ENCODE assay signal across 19 mouse cellular contexts in genomic region chr10:41535991-41536390, GRCm38 (mm10). TPM values are rescaled to one million over a fixed set of nuclear protein-coding genes. Genes with fewer than 3 reads are reported as not detected.
"Had no signal": no experiment of that assay in that cellular context is flagged by ENCODE, and none has a peak within 500 bp of the region (broad histone marks: within the 10 kb centered on the region; RNA-seq: fewer than 3 reads in every experiment).

No protein-coding gene starts in this region.

- H3K27ac ChIP-seq: midbrain, embryonic 12.5 days; neural tube, embryonic 13.5 days; neural tube, embryonic 15.5 days had no signal

- H3K27me3 ChIP-seq: neural tube, embryonic 13.5 days; neural tube, embryonic 15.5 days had no signal

- ATAC-seq: midbrain, embryonic 16.5 days had no signal

- H3K9ac ChIP-seq: lung, embryonic 14.5 days; midbrain, embryonic 12.5 days; neural tube, embryonic 13.5 days; neural tube, embryonic 15.5 days had no signal

- H3K4me2 ChIP-seq: lung, embryonic 14.5 days; midbrain, embryonic 12.5 days; neural tube, embryonic 13.5 days; neural tube, embryonic 15.5 days had no signal

- H3K4me1 ChIP-seq: neural tube, embryonic 13.5 days; neural tube, embryonic 15.5 days had no signal

- DNase-seq: lung, adult 18-20 months; lung, embryonic 14.5 days; lung, postnatal 10 days; lung, postnatal 4 days; midbrain, embryonic 14.5 days; retina, postnatal 1 day; right cerebral cortex, adult 18-20 months; right cerebral cortex, postnatal 25 days; right cerebral cortex, postnatal 4 days; spleen, adult 18-20 months; thymus, adult 18-20 months; thymus, postnatal 14 days; thymus, postnatal 36 days had no signal

- H3K9me3 ChIP-seq: midbrain, embryonic 12.5 days; neural tube, embryonic 13.5 days; neural tube, embryonic 15.5 days had no signal

- H3K4me3 ChIP-seq: midbrain, embryonic 12.5 days; myocyte; neural tube, embryonic 13.5 days; neural tube, embryonic 15.5 days had no signal

RNA-seq across cellular contexts. Expression of gene Ppil6, which starts 45.8 kb away (rescaled TPM):
- total RNA-seq: megakaryocyte-erythroid progenitor cell, adult 5-6 weeks had no signal
